Mouse (Mus musculus): ENCODE measurements around the gene Comt.

The Comt gene

GRCm38 (mm10) chr16:18357977-18358376, 68.7 kb downstream of the Comt start:
- no peak for DNase-seq (ENCODE audit: low spot score in 2 of 2)

- DNase-seq (ENCODE audit: low spot score in 2 of 2), result no peak
These were observed 69.7 kb downstream of the Comt start for GRCm38 (mm10) chr16:18356961-18357360.

All from frontal cortex, postnatal 36 days (tissue).